Mouse (Mus musculus) neural tube, embryonic 14.5 days (tissue): ENCODE measurements around the gene Gm34653. TPM values are rescaled to one million over a fixed set of nuclear protein-coding genes. Genes with fewer than 3 reads are reported as not detected.
"Not testable (repeated sequence)": the region's sequence is repeated elsewhere in the genome, so short reads cannot be mapped to it uniquely, and the experiment has no call there.

Source experiments
- ATAC-seq: fragments of 200-750 bp; cut with Nextera tagmentation; 2 replicates; pipeline ENCODE4 v1.8.0; 2017; ENCODE audit warnings: low read depth, mild to moderate bottlenecking, moderate TSS enrichment, moderate library complexity
- H3K27ac ChIP-seq: fragments of 300-500 bp; sonication (generic); 2 replicates; pipeline ENCODE4 v1.5.1; 2014; ENCODE audit warnings: low read depth, mild to moderate bottlenecking, control low read depth, low read length, moderate library complexity, mixed read lengths
- H3K27me3 ChIP-seq: fragments of 300-500 bp; sonication (generic); 2 replicates; pipeline ENCODE4 v1.6.1; 2014; ENCODE audit warnings: low read length; ENCODE audit not compliant: control insufficient read depth, insufficient read depth
- H3K36me3 ChIP-seq: fragments of 300-500 bp; sonication (generic); 2 replicates; pipeline ENCODE4 v1.6.1; 2014; ENCODE audit warnings: low read length, mixed read lengths; ENCODE audit not compliant: control insufficient read depth, insufficient read depth
- H3K4me1 ChIP-seq: fragments of 300-500 bp; sonication (generic); 2 replicates; pipeline ENCODE4 v1.6.1; 2014; ENCODE audit warnings: low read length; ENCODE audit not compliant: control insufficient read depth, insufficient read depth
- H3K4me2 ChIP-seq: fragments of 300-500 bp; sonication (generic); 2 replicates; pipeline ENCODE4 v1.6.1; 2014; ENCODE audit warnings: mild to moderate bottlenecking, low read depth, low read length, control low read depth
- H3K4me3 ChIP-seq: fragments of 300-500 bp; sonication (generic); 2 replicates; pipeline ENCODE4 v1.5.1; 2014; ENCODE audit warnings: low read depth, low read length, control low read depth, mixed read lengths
- H3K9ac ChIP-seq: fragments of 300-500 bp; sonication (generic); replicated peaks from 2 replicates; pipeline ENCODE4 v1.6.1; 2014; ENCODE audit warnings: low read depth, mild to moderate bottlenecking, control low read depth, low read length, mixed read lengths
- H3K9me3 ChIP-seq: fragments of 300-500 bp; sonication (generic); 2 replicates; pipeline ENCODE4 v1.6.1; 2016; ENCODE audit warnings: low read length; ENCODE audit not compliant: control insufficient read depth
- WGBS: fragments of 180-500 bp; shearing (Covaris S2); extraction: QIAGEN DNeasy Blood & Tissue Kit; methylation state at CpG from one replicate; pipeline ENCODE4 v1.1.7; 2014; 5-methylcytosine and 5-hydroxymethylcytosine counted together
- polyA plus RNA-seq: library from polyadenylated mRNA; unstranded; fragments of >200 nt; fragmentation: Nextera tagmentation; extraction: Ambion mirVana; gene quantifications from 2 replicates; pipeline ENCODE4 v1.2.1, GENCODE M21; 2014

Gm34653 gene
- polyA plus RNA-seq = not detected in 2 replicates

- 73% methylated on average over 11 of the region's 11 CpGs for WGBS
- not testable (repeated sequence) for ATAC-seq, H3K27me3 ChIP-seq
Observed at GRCm38 (mm10) chr2:34832766-34833457, at the start of gene Gm34653. Gene Gm34653 (plus strand): TSS chr2:34833007.

GRCm38 (mm10) chr2:34783064-34784020, 49.5 kb upstream of the Gm34653 start:
- Histone ChIP-seq H3K27me3 (no peaks in the 10 kb centered on the region), H3K36me3 (peaks cover 15% of the 10 kb centered on the region), H3K9ac (no peak overlapping the region), H3K9me3 (no peaks in the 10 kb centered on the region), H3K4me2 (no peak overlapping the region), H3K27ac (no peak overlapping the region), H3K4me1 (no peaks in the 10 kb centered on the region), H3K4me3 (no peak overlapping the region)
- ATAC-seq = no peak
- 94% methylated on average over 14 of the region's 14 CpGs for WGBS

More at GRCm38 (mm10) chr2:34832766-34833457, at the start of gene Gm34653:
- not testable (repeated sequence) for H3K4me1 ChIP-seq, H3K9ac ChIP-seq, H3K9me3 ChIP-seq, H3K36me3 ChIP-seq, H3K4me2 ChIP-seq, H3K27ac ChIP-seq, H3K4me3 ChIP-seq

- no peaks in the 10 kb centered on the region for H3K27me3 ChIP-seq
- H3K4me3 ChIP-seq = no peak overlapping the region
- no peak for ATAC-seq
- peaks cover 8% of the 10 kb centered on the region for H3K36me3 ChIP-seq
- H3K4me2 ChIP-seq = no peak overlapping the region
- H3K9ac ChIP-seq = no peak overlapping the region
- WGBS = 70% methylated on average over 2 of the region's 2 CpGs
- H3K27ac ChIP-seq = no peak overlapping the region
- H3K9me3 ChIP-seq = no peaks in the 10 kb centered on the region
- no peaks in the 10 kb centered on the region for H3K4me1 ChIP-seq
Observed at GRCm38 (mm10) chr2:34784085-34784484, 48.7 kb upstream of the Gm34653 start.

GRCm38 (mm10) chr2:34790282-34790681, 42.5 kb upstream of the Gm34653 start:
- 93% methylated on average over 8 of the region's 8 CpGs for WGBS
- H3K9me3 ChIP-seq = no peaks in the 10 kb centered on the region
- no peaks in the 10 kb centered on the region for H3K4me1 ChIP-seq
- no peaks in the 10 kb centered on the region for H3K27me3 ChIP-seq
- peaks cover 3% of the 10 kb centered on the region; the same call in 1 of the 2 replicates for H3K36me3 ChIP-seq
- no peak overlapping the region for H3K4me3 ChIP-seq
- H3K9ac ChIP-seq = no peak overlapping the region
- no peak overlapping the region for H3K4me2 ChIP-seq
- H3K27ac ChIP-seq = no peak overlapping the region
- ATAC-seq = no peak

GRCm38 (mm10) chr2:34792543-34792942, 40.3 kb upstream of the Gm34653 start:
- H3K4me3 ChIP-seq, H3K9me3 ChIP-seq, H3K4me2 ChIP-seq, ATAC-seq, H3K27me3 ChIP-seq, H3K9ac ChIP-seq, H3K36me3 ChIP-seq, H3K27ac ChIP-seq, H3K4me1 ChIP-seq: not testable (repeated sequence)
- WGBS = 87% methylated on average over 2 of the region's 2 CpGs

- no peak overlapping the region for H3K9ac ChIP-seq
- no peaks in the 10 kb centered on the region for H3K27me3 ChIP-seq
- ATAC-seq = no peak
- H3K36me3 ChIP-seq = peaks cover 3% of the 10 kb centered on the region; the same call in 1 of the 2 replicates
- no peaks in the 10 kb centered on the region for H3K9me3 ChIP-seq
- H3K4me2 ChIP-seq = no peak overlapping the region
- 95% methylated on average over 2 of the region's 2 CpGs for WGBS
- 0 out of 2 replicates have a peak, but pooled peaks cover 4% of the 10 kb centered on the region for H3K4me1 ChIP-seq
- no peak overlapping the region for H3K27ac ChIP-seq
- no peak overlapping the region for H3K4me3 ChIP-seq
Observed at GRCm38 (mm10) chr2:34794511-34794910, 38.3 kb upstream of the Gm34653 start.

- 0 out of 2 replicates have a peak, but pooled peaks cover 4% of the 10 kb centered on the region for H3K4me1 ChIP-seq
- ATAC-seq = no peak
- no peaks in the 10 kb centered on the region for H3K9me3 ChIP-seq
- H3K4me3 ChIP-seq = no peak overlapping the region
- H3K36me3 ChIP-seq = peaks cover 3% of the 10 kb centered on the region; the same call in 1 of the 2 replicates
- H3K4me2 ChIP-seq = no peak overlapping the region
- WGBS = 94% methylated on average over 7 of the region's 7 CpGs
- no peaks in the 10 kb centered on the region for H3K27me3 ChIP-seq
- no peak overlapping the region for H3K9ac ChIP-seq
- H3K27ac ChIP-seq = no peak overlapping the region
Observed at GRCm38 (mm10) chr2:34795426-34795825, 37.4 kb upstream of the Gm34653 start.

- no peak within 1 kb of the TSS for H3K27ac ChIP-seq
Observed at GRCm38 (mm10) chr2:34799357-34800256, 33.2 kb upstream of the Gm34653 start, which contains the start of gene Rabepk. Gene Rabepk (minus strand): TSS chr2:34799912.

More at GRCm38 (mm10) chr2:34799357-34800256, 33.2 kb upstream of the Gm34653 start, which contains the start of gene Rabepk:
- peak within 1 kb of the TSS; percentile 59 for H3K4me3 ChIP-seq
- peak within 1 kb of the TSS; percentile 80 for H3K4me2 ChIP-seq
- peak; percentile 60 for ATAC-seq
- no peaks in the 10 kb centered on the region for H3K27me3 ChIP-seq
- WGBS = 6% methylated on average over 44 of the region's 44 CpGs
- H3K36me3 ChIP-seq = peaks cover 3% of the 10 kb centered on the region; the same call in 1 of the 2 replicates
- no peaks in the 10 kb centered on the region for H3K9me3 ChIP-seq
- H3K4me1 ChIP-seq = peaks cover 14% of the 10 kb centered on the region
- peak within 1 kb of the TSS; percentile 57 for H3K9ac ChIP-seq
